Mouse (Mus musculus): Measurements from ENCODE around the gene Tbc1d8b. TPM values are rescaled to one million over a fixed set of nuclear protein-coding genes. Genes with fewer than 3 reads are reported as not detected.

Tbc1d8b gene
- polyA plus RNA-seq (2015; fragmentation: Nextera tagmentation; extraction: Ambion mirVana) = 2.3 and 2.9 TPM in 2 replicates

- peak; percentile 100 for ATAC-seq (ENCODE audit: low FRiP score, low TSS enrichment)
- 17% methylated on average over 43 of the region's 43 CpGs for WGBS
- peak within 1 kb of the TSS; percentile 50; the same call in 1 of the 2 replicates for H3K27ac ChIP-seq (ENCODE audit: low read length)
- H3K27me3 ChIP-seq (ENCODE audit: insufficient read depth, low read length) = no peaks in the 10 kb centered on the region; the same call in 1 of the 2 replicates
- H3K4me3 ChIP-seq (ENCODE audit: low read length) = peak within 1 kb of the TSS; percentile 56
- H3K9ac ChIP-seq (replicated peaks; ENCODE audit: low read length) = peak within 1 kb of the TSS; percentile 64
- no peaks in the 10 kb centered on the region for H3K36me3 ChIP-seq (ENCODE audit: insufficient read depth, low read length)
- H3K4me1 ChIP-seq (ENCODE audit: insufficient read depth, low read length) = no peaks in the 10 kb centered on the region
- peaks cover 2% of the 10 kb centered on the region; the same call in 1 of the 2 replicates for H3K9me3 ChIP-seq (ENCODE audit: low read length)
- peak within 1 kb of the TSS; percentile 63 for H3K4me2 ChIP-seq (replicated peaks; ENCODE audit: low read depth, low read length)
Measured at GRCm38 (mm10) chrX:139684775-139685695, at the start of gene Tbc1d8b. TSS of gene Tbc1d8b (plus strand) at chrX:139684996.

DNA sequence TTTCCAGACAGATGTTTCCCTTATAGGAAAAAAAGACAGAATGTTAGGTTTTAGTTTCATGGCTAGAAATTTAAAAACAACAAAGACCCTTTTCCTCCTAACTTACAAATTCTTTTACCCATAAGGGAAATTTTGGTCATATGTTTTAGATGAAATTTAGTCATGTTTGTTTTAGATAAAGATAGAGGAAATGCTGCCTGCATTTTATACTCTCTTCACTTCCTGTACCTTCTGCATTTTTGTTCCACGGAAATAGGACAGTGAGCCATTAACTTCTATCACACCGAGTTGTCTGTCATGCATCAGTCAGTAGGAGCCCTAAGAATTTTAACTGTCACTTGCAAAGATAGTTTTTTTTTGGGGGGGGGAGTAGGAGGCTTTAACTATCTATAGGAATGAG is 45.1 kb upstream of the Tbc1d8b start:
- no peak for ATAC-seq (ENCODE audit: low FRiP score, low TSS enrichment)
- no peaks in the 10 kb centered on the region; the same call in 1 of the 2 replicates for H3K27me3 ChIP-seq (ENCODE audit: insufficient read depth, low read length)
- no peaks in the 10 kb centered on the region for H3K36me3 ChIP-seq (ENCODE audit: insufficient read depth, low read length)
- no peaks in the 10 kb centered on the region for H3K9me3 ChIP-seq (ENCODE audit: low read length)
- no peak overlapping the region for H3K4me3 ChIP-seq (ENCODE audit: low read length)
- H3K9ac ChIP-seq (replicated peaks; ENCODE audit: low read length) = no peak overlapping the region
- 41% methylated on average over 2 of the region's 2 CpGs for WGBS
- H3K27ac ChIP-seq (ENCODE audit: low read length) = no peak overlapping the region
- H3K4me1 ChIP-seq (ENCODE audit: insufficient read depth, low read length) = no peaks in the 10 kb centered on the region
- no peak overlapping the region for H3K4me2 ChIP-seq (replicated peaks; ENCODE audit: low read depth, low read length)

DNA sequence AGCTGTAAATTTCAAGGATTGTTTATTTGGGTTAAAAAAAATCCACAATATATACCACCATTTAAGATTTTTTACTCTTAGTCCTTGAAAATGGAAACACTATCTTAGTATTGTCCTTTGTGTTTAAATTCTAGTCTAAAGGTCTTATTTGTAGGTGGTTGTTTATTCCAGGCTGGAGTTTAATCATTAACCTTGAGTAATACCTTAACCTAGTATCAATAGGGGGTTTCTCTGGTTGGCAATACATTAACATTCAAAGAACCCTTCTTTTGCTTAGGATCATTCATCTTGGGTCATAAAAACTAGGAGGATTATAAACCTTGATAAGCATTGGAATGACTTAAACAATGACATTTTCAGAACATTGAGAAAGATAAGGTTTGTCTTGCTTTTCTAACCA is 44.4 kb upstream of the Tbc1d8b start:
- no peak overlapping the region for H3K9ac ChIP-seq (replicated peaks; ENCODE audit: low read length)
- no peaks in the 10 kb centered on the region for H3K4me1 ChIP-seq (ENCODE audit: insufficient read depth, low read length)
- H3K27me3 ChIP-seq (ENCODE audit: insufficient read depth, low read length) = no peaks in the 10 kb centered on the region; the same call in 1 of the 2 replicates
- no peak for ATAC-seq (ENCODE audit: low FRiP score, low TSS enrichment)
- H3K27ac ChIP-seq (ENCODE audit: low read length) = no peak overlapping the region
- H3K4me3 ChIP-seq (ENCODE audit: low read length) = no peak overlapping the region
- no peaks in the 10 kb centered on the region for H3K9me3 ChIP-seq (ENCODE audit: low read length)
- H3K4me2 ChIP-seq (replicated peaks; ENCODE audit: low read depth, low read length) = no peak overlapping the region
- no peaks in the 10 kb centered on the region for H3K36me3 ChIP-seq (ENCODE audit: insufficient read depth, low read length)

DNA sequence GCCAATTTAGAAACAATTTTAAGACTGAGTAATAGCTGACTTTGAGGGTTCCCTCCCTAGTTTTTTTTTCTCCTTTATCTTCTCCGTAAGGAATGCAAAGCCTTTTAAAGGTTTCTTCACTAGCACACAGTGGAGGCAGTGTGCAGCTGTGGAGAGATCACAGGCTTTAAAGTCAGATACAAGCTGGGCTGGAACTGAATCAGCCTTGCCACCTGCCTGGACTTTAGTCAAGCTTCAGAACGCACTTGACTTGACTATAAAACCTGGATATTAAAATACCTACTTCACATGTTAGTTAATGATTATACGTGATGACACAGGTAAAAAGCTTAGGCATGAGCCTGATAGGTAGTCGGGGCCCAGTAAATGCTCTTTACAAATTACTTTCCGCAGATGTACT is 32.6 kb upstream of the Tbc1d8b start:
- WGBS = 76% methylated on average over 5 of the region's 5 CpGs
- Histone ChIP-seq H3K4me1 (ENCODE audit: insufficient read depth, low read length) (no peaks in the 10 kb centered on the region), H3K9me3 (ENCODE audit: low read length) (no peaks in the 10 kb centered on the region), H3K36me3 (ENCODE audit: insufficient read depth, low read length) (no peaks in the 10 kb centered on the region), H3K9ac (replicated peaks; ENCODE audit: low read length) (no peak overlapping the region), H3K27ac (ENCODE audit: low read length) (no peak overlapping the region), H3K4me3 (ENCODE audit: low read length) (no peak overlapping the region), H3K4me2 (replicated peaks; ENCODE audit: low read depth, low read length) (no peak overlapping the region), H3K27me3 (ENCODE audit: insufficient read depth, low read length) (peaks cover 3% of the 10 kb centered on the region; the same call in 1 of the 2 replicates)
- no peak for ATAC-seq (ENCODE audit: low FRiP score, low TSS enrichment)

DNA sequence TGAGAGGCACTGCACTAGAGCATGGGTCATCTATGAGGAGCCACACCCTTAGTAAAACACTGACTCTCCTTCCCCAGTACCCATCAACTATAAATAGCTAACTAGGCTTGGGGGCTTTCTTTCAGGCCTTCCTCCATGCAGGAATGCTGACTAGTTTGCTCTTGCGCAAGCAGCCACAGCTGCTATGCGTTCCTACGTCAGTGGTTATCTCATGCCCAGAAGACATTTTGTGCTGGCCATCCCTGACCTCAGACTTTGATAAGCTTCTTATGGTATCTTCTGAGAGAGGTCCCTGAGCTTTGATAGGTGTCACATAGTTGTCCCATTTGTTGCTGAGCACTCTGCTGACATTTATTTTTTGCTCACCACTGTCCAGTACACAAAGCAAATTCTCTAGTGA is 31.5 kb upstream of the Tbc1d8b start:
- peaks cover 3% of the 10 kb centered on the region; the same call in 1 of the 2 replicates for H3K27me3 ChIP-seq (ENCODE audit: insufficient read depth, low read length)
- ATAC-seq (ENCODE audit: low FRiP score, low TSS enrichment) = no peak
- H3K9ac ChIP-seq (replicated peaks; ENCODE audit: low read length) = no peak overlapping the region
- no peak overlapping the region for H3K27ac ChIP-seq (ENCODE audit: low read length)
- 96% methylated on average over 3 of the region's 3 CpGs for WGBS
- H3K4me2 ChIP-seq (replicated peaks; ENCODE audit: low read depth, low read length) = no peak overlapping the region
- H3K9me3 ChIP-seq (ENCODE audit: low read length) = no peaks in the 10 kb centered on the region
- H3K4me1 ChIP-seq (ENCODE audit: insufficient read depth, low read length) = no peaks in the 10 kb centered on the region
- no peaks in the 10 kb centered on the region for H3K36me3 ChIP-seq (ENCODE audit: insufficient read depth, low read length)
- H3K4me3 ChIP-seq (ENCODE audit: low read length) = no peak overlapping the region

DNA sequence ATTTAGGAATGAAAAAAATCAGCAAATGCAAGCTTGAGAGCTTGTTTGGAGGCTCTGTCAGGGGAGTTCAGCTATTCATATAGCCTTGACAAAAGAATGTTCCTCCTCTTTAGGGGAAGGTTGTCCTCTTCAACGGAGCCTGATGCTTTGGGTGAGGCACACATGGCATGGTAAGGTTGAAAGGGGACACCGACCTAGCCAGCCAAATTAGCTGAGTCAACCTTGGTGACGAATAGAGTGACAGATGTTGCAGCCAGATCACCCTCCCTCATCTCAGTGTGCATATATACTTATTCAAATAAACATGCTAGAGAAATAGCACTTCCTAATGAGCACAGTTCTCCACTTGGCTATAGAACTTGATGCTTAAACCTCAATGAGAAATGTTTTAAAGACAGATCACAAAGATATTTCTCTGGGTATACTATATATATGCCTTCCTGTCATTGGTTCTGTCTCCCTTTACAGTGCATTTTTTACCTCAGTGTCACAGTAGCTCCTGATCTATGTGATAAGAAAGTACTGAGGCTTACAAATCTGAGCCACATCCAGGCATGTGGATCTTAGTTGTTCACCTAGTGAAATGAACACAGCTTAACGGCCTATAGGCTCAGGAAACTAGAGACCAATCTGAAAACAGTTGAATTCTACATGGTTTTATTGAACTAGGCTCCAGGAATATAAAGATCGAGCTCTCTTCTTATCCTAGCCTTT is 30.3 kb upstream of the Tbc1d8b start:
- Histone ChIP-seq H3K9ac (replicated peaks; ENCODE audit: low read length) (no peak overlapping the region), H3K9me3 (ENCODE audit: low read length) (no peaks in the 10 kb centered on the region)
- 62% methylated on average over 5 of the region's 5 CpGs for WGBS

DNA sequence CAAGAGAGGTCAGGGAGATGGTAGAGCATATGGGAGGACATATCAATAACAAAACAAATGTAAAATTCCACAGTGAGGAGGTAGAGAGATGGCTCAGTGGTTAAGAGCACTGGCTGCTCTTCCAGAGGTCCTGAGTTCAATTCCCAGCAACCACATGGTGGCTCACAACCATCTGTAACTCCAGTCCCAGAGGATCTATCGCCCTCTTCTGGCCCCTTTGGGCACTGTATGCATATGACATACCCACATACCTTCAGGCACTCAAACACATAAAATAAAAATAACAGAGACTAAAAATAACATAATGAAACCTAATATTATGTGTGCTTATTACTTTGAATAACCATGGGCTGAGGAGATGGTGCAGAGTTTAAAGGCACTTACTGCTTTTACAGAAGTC is 22.7 kb upstream of the Tbc1d8b start:
- Histone ChIP-seq H3K9me3 (ENCODE audit: low read length) (no peaks in the 10 kb centered on the region), H3K27ac (ENCODE audit: low read length) (no peak overlapping the region), H3K4me1 (ENCODE audit: insufficient read depth, low read length) (no peaks in the 10 kb centered on the region), H3K9ac (replicated peaks; ENCODE audit: low read length) (no peak overlapping the region), H3K36me3 (ENCODE audit: insufficient read depth, low read length) (no peaks in the 10 kb centered on the region), H3K4me3 (ENCODE audit: low read length) (no peak overlapping the region), H3K27me3 (ENCODE audit: insufficient read depth, low read length) (0 out of 2 replicates have a peak, but pooled peaks cover 2% of the 10 kb centered on the region), H3K4me2 (replicated peaks; ENCODE audit: low read depth, low read length) (no peak overlapping the region)
- no peak for ATAC-seq (ENCODE audit: low FRiP score, low TSS enrichment)
- WGBS = 50% methylated on average over 1 of the region's 1 CpGs

More for the DNA sequence above, 30.3 kb upstream of the Tbc1d8b start:
- no peak for ATAC-seq (ENCODE audit: low FRiP score, low TSS enrichment)
- no peak overlapping the region for H3K4me3 ChIP-seq (ENCODE audit: low read length)
- H3K27ac ChIP-seq (ENCODE audit: low read length) = no peak overlapping the region
- H3K27me3 ChIP-seq (ENCODE audit: insufficient read depth, low read length) = peaks cover 5% of the 10 kb centered on the region; the same call in 1 of the 2 replicates
- H3K4me1 ChIP-seq (ENCODE audit: insufficient read depth, low read length) = no peaks in the 10 kb centered on the region
- no peaks in the 10 kb centered on the region for H3K36me3 ChIP-seq (ENCODE audit: insufficient read depth, low read length)
- no peak overlapping the region for H3K4me2 ChIP-seq (replicated peaks; ENCODE audit: low read depth, low read length)

DNA sequence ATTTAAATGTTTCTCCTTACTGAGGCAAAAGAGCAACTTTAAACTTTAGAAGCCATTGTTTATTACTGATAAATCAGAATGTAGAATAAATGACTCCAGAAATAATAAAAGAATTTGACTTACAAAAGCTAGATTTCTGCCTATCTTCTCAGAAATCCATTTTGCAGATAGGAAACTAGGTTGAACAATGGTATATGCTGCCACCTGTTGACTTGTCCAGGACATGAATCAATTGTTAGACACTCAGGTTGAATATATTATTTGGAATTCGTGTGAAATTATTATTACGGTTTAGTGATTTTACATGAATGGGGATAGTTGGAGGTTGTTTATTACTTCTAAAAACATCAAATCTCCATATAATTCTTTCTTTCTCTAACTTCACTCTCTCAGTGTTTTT is 19.0 kb upstream of the Tbc1d8b start:
- Histone ChIP-seq H3K9me3 (ENCODE audit: low read length) (no peaks in the 10 kb centered on the region), H3K4me3 (ENCODE audit: low read length) (no peak overlapping the region), H3K27ac (ENCODE audit: low read length) (no peak overlapping the region), H3K4me1 (ENCODE audit: insufficient read depth, low read length) (no peaks in the 10 kb centered on the region), H3K4me2 (replicated peaks; ENCODE audit: low read depth, low read length) (no peak overlapping the region), H3K9ac (replicated peaks; ENCODE audit: low read length) (no peak overlapping the region), H3K36me3 (ENCODE audit: insufficient read depth, low read length) (no peaks in the 10 kb centered on the region), H3K27me3 (ENCODE audit: insufficient read depth, low read length) (no peaks in the 10 kb centered on the region; the same call in 1 of the 2 replicates)
- no peak for ATAC-seq (ENCODE audit: low FRiP score, low TSS enrichment)
- WGBS = 74% methylated on average over 2 of the region's 2 CpGs

DNA sequence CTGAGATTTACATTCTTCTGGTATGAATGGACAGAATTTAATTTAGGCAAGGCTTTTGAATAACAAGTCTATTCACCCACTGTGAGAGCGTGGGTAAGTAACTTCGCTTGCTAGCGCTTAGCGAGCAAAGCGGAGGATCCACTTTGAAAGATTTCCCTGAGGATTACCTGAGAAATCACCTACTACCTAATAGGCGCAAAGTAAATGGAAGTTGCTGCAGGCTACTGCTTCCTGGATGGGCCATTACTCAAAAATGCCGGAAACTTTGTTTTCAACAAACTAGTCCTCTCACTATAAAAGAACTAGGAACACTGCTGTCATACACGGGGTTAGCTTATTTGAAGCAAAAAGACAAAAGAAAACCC is 404 bp upstream of the Tbc1d8b start:
- 31% methylated on average over 8 of the region's 8 CpGs for WGBS
- no peaks in the 10 kb centered on the region; the same call in 1 of the 2 replicates for H3K27me3 ChIP-seq (ENCODE audit: insufficient read depth, low read length)
- peak overlapping the region; percentile 59 for H3K9ac ChIP-seq (replicated peaks; ENCODE audit: low read length)
- no peak overlapping the region for H3K27ac ChIP-seq (ENCODE audit: low read length)
- ATAC-seq (ENCODE audit: low FRiP score, low TSS enrichment) = peak; percentile 33; the same call in 1 of the 2 replicates
- H3K36me3 ChIP-seq (ENCODE audit: insufficient read depth, low read length) = no peaks in the 10 kb centered on the region
- H3K9me3 ChIP-seq (ENCODE audit: low read length) = peaks cover 2% of the 10 kb centered on the region; the same call in 1 of the 2 replicates
- peak overlapping the region; percentile 56 for H3K4me3 ChIP-seq (ENCODE audit: low read length)
- H3K4me1 ChIP-seq (ENCODE audit: insufficient read depth, low read length) = no peaks in the 10 kb centered on the region
- peak overlapping the region; percentile 63 for H3K4me2 ChIP-seq (replicated peaks; ENCODE audit: low read depth, low read length)
